Mouse (Mus musculus): ENCODE data around the gene Lin7c.

Gene Lin7c

DNA sequence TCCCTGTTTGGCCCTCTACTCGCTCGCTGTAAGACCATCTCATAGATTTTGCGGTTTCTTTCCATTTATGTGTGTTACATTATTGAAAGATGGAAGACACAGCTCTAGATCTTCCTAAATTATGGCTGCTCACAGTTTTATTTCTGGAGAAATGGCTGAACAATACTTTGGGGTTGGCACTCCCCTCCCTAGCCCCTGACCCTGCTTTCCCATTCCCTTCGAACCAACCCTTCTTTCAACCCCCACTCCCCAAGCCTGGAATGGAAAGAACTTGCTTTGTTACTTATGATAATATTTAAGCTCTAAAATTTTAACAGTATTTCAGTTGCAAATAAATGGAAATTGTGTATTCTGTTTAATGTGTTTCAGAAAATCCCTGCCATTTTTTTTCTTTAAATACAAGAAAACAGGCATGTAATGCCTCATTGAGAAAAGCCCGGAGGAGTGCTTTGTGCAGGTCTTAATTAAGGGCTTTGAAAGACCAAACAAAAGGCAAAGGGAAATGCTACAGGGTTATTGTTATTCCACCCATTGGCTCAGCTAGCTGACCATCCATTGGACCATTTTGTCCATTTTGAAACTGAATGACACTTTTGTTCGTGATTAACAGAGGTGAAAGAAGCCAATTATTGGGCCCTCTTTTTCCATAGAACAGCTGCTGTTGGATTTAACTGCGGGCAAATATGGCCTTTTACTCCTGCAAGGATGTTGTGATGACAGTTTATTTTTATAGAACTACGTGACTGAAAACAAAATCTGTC lies 52.3 kb downstream of the Lin7c start:
- peak; percentile 30 for DNase-seq (ENCODE audit: low spot score)

DNA sequence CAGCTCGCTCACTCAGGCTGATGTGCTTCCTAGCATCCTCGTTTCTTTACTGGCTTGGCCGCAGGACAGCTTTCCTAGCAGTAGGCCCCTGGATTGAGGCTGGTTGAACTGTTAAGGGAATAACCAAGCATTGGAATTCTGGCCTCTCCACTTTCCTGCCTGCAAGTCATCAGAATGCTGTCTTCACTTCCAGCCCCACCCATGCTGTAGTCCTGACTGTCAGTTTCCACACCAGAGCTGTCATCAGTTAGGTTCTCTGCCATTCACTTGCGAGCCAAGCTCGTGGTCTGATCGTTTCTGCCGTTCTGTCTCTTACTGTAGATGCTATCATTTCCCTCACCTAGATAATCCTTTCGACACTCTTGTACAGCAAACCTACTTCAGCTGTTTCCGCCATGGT lies 54.3 kb downstream of the Lin7c start:
- no peak for DNase-seq (ENCODE audit: low spot score)

DNA sequence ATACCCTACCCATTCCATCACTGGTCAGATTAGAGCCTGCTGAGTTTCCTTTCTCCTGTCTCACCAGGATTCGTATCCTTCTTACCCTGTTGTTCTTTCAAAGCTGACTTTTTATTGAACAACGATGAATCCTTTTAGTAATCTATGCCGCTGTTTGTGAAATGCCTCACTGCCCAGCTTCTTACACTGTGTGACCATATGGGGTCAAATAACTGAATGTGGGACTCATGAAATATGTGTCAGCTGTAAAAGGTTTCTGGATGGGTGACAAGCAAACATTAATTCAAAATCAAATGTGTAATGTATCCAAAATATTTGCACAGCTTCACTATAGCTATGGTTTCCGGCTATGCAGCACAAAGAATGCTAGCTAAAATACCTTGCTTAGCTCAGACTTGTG lies 54.9 kb downstream of the Lin7c start:
- DNase-seq (ENCODE audit: low spot score) = no peak

DNA sequence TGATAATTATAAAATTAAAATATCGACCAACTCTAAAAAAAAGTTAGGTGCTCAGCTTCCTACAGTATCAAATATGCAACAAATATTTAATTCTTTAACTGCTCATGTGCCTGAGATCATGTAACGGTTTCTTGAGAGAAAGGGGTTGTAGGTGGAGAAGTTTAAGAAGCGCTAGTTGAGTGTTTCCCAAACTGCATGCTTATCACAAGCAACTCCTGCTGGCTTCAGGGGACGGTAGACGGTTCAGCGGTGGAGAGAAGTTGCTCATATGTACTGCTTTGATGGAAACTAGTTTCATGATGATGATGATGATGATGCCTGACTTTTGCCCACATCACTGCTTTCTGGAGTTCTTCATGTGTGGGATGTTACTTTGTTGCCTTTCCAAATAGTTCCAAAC lies 55.8 kb downstream of the Lin7c start:
- DNase-seq (ENCODE audit: low spot score) = no peak

DNA sequence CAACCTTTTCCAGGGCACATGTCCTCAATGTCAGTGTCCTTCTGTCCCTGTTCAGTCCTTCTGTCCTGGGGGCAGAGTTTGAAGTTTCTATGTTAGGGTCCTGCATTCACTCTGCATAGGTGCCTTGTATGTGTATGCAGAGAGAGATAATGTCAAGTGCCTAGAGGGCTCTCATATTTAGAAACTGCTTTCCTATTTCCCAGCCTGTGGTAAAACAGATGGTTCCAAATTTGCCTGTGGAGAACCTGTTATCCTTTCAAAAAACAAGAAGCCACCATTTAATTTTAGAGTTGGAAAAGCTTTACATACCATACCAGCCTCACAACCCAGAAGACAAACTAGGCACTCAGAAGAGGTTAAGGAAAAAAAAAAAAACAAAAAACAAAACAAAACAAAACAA lies 58.9 kb downstream of the Lin7c start:
- no peak for DNase-seq (ENCODE audit: low spot score)

DNA sequence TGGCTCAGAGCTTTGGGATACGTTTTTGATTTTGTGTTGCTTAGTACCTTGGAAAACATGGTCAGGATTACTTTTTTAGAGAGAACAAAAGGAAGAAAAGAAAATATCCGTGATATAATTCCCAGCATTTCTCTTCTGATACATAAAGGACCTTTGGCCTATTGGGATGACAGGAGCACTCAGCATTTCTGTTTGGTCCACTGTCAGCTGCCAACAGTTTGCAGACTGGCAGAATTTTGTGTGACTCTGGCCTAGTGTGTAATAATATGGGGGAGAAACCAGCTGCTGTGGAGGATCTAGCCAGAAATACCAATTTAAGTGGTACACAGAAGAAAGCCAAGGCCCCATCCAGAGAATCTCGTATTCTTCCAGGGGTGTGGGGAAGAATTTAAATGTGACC lies 59.7 kb downstream of the Lin7c start:
- no peak for DNase-seq (ENCODE audit: low spot score)

All from left cerebral cortex, adult 11 months (tissue).